Mouse (Mus musculus): ENCODE data around the gene Cacna2d1.

DNA sequence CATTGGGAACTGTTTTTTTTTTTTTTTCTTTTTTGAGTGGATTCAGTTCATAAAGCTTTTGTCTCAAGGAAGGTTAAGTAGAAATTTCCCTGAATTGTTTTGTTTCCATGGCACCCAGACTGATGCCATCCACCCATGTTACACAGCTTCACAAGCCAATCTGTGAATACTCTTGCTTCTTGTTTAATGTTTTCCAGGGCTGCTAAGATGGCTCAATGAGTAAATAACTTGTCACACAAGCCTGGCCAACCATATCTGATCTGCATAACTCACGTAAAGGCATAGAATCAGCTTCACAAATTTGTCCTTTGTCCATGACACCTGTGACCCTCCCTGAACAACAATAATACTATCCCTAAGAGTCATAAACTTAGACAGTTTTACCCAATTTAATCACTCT, 99.1 kb downstream of the Cacna2d1 start:
- TF ChIP-seq CTCF (conservative IDR thresholded peaks at IDR 0.05; ENCODE audit: low read length): no peak
- TF ChIP-seq NANOG (IDR thresholded peaks at IDR 0.05; ENCODE audit: borderline replicate concordance, low read length): no peak
- TF ChIP-seq POU5F1 (IDR thresholded peaks at IDR 0.05; ENCODE audit: borderline replicate concordance, low read length): no peak

Measured in E14TG2a.4 (cell line).